Mouse (Mus musculus): ENCODE measurements at regions not wholly inside any gene's neighbourhood (a gene's known extent, or its start where the extent isn't known, plus 50 kb on each side); places are given as distances from the start of the nearest gene placed in this dataset.
A peak's percentile ranks its signal among the peaks of the same experiment; 100 is the strongest.

DNA sequence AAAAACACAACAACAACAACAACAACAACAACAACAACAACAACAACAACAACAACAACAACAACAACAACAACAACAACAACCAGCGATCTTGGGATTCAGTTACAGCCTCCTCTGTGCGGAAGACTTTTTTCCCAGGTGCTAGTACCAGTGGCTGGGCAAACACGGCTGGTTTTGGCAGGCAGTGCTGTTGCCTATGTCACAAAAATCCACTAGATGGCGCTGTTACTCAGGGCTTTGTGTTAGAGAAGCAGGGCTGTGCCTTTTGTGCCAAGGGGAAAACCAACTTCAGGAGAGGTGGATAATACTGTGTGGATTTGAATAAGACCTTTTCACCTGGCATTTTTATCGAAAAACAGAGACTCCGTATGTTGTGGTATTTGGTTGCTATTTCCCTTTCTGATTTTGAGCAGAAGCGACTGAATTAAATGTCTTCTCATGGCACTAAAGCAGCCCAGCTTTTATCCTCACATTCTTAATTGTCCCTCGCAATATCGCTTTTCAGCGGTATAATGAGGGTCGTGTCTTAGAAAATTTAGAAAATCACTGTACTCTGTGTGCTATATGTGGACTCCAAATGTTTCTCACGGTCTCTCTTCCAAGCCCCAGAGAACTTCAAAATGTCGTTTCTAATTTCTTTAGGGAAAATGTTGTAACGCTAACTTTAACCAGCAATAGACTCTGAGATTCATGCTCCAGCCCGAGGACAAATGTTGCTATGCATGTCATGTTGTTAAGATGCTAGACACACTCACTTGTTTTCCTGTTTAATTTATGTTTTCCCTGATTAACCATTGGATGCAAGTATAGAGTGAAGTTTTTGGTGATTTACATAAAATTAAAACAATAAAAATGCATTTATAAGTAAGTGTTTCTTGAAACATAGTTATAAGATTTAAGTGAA is 251.0 kb upstream of the Ccdc54 start:
- no peak for TF ChIP-seq POLR2A (IDR thresholded peaks at IDR 0.05; ENCODE audit: insufficient read depth, low read depth, low read length)
- peak; percentile 35; the same call in 1 of the 2 replicates for TF ChIP-seq CTCF (IDR thresholded peaks at IDR 0.05; ENCODE audit: insufficient read depth, low read depth, low read length)

All from olfactory bulb, adult 2 months (tissue).